Mouse (Mus musculus) adrenal gland (tissue): Measurements from ENCODE around the gene Cryba4.

Experiments used
- intact Hi-C: fragments of 180-260 bp; cut with DNase I; formaldehyde crosslinking; loops from one replicate; pipeline ENCODE4 v1.15.1; 2025

Cryba4 gene

GRCm38 (mm10) chr5:112240761-112241160, 11.6 kb downstream of the Cryba4 start:
- intact Hi-C loops, result loop anchor here (1.0 to 5.0 kb wide), 4 partner anchors 37 to 186 kb away; partner anchors contain the start of gene Tpst2

DNA sequence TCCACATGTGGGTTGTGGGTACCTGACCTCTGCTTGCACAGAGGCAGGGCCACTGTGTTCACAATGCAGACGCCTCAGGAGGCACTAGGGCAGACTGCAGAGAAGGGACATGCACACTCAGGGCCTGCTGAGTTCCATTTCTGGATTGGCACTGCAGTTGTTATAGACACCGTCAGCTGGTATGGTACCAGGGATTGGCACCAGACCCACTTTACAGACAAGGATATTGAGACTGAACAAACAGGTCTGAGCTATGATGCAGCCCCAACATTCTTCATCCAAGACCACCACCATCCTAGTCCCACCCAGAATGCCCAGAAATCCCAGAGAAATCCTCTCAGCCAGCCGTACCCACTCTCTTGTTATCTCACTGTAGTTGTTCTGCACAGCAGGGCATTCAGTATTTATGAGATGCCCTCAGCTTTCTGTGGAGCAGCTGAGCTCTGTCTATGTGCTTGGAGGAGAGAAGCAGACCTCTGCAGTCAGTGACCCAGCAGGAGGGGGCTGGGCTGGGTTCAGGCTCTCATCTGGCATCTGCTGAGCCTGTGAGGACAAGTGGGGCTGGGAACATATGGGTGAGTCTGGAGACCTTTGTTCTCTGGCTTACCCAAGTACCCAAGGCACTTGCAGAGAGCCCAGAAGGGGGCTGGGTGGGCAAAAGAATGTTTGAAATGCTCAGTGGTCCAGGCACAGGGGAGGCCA, 13.4 kb downstream of the Cryba4 start:
- intact Hi-C loops, result no loop called here

- intact Hi-C loops, result no loop called here
These were observed 14.3 kb downstream of the Cryba4 start for GRCm38 (mm10) chr5:112237866-112238570.

- intact Hi-C loops, result no loop called here
These were observed 14.9 kb downstream of the Cryba4 start for GRCm38 (mm10) chr5:112237439-112237838.

GRCm38 (mm10) chr5:112236631-112237030, 15.7 kb downstream of the Cryba4 start:
- intact Hi-C loops, result no loop called here

DNA sequence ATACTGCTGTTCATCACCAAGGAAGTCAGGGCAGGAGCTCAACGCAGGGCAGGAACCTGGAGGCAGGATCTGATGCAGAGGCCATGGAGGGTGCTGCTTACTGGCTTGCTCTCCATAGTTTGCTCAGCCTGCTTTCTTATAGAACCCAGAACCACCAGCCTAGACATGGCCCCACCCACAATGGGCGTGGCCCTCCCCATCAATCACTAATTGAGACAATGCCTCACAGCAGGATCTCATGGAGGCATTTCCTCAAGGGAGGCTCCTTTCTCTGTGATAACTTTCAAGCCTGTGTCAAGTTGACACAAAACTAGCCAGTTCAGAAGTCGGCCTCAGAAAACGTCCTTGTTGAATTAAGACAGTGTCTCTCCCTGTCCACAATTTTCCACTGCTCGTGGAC, 16.5 kb downstream of the Cryba4 start:
- intact Hi-C loops, result no loop called here

GRCm38 (mm10) chr5:112228240-112229076, 23.9 kb downstream of the Cryba4 start:
- intact Hi-C loops, result no loop called here

DNA sequence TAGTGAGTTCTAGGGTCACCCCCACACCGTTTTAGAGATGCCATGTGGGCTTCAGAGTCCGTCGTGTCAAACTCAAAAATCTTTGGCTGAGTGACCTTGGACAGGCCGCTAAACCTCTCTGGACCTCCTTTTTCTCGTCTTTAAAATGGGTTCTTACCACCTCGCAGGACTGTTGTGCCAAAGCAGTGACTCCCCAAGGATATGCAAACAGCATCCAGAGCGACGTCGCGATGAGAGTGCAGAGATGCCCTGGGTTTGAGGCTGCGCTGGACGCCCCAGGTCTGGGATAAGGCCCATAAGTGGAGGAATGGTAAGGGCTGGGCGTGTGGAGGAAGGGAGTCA, 24.4 kb downstream of the Cryba4 start:
- intact Hi-C loops, result no loop called here

DNA sequence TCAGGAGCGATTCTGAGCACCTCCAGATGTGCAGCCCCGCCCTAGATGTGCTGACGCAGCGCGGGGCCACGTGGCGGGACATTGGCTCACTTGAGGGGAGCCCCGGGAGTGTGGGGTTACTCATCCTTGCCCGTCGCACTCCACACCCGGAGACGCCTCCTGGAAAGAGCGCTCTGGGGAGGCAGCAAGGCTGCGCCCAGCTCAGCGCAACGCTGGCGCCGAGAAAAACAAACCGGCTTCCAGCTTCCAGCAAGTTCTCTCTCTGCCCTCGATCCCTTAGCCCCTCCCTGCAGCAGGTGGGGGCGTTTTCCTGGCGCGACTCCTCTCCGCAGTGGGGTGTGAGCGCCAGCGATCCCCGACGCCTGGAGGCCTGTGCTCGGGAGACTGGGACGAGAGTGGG, 25.0 kb downstream of the Cryba4 start:
- intact Hi-C loops, result no loop called here

DNA sequence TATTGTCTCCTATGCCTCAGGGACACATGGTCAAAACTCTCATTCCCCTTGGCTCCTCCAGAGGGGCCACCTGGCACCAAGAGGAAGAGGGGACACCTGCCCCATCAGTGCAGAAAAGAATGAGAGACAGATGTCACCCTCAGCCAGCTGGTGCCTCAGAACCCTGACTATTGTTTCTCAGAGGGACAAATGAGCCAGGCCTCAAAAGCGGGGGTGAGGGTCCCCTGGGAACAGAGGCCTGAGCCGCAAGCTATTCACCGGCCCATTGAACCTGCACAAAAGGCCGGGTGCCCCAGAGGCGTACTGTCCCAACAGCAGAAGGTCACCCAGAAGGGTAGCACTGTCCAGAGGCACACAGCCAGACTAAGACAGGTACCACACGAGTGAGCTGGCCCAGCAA, 26.7 kb downstream of the Cryba4 start:
- intact Hi-C loops, result no loop called here

DNA sequence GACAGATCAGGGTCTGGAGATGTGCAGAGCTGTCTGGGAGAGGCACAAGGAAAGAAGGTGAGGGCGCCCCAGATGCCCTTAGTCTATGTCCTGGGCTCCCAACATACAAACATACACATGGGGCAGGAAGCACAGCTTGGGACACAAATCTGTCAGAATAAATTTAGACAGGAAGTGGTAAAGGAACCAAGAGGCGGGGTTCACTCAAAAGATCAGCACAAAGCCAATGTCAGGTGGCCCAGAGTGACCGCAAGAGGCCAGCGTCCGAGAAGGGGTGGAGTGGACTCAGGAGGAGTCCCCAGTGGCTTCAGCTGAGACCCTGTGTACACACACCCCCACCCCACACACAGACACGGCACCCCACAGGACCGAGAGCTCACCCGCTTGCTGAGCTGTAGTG, 32.1 kb downstream of the Cryba4 start:
- intact Hi-C loops, result no loop called here

- intact Hi-C loops, result loop anchor here (10.0 kb wide), 1 partner anchor 215 kb away; no protein-coding TSS in a partner anchor
These were observed 32.9 kb downstream of the Cryba4 start for GRCm38 (mm10) chr5:112219398-112219797.

DNA sequence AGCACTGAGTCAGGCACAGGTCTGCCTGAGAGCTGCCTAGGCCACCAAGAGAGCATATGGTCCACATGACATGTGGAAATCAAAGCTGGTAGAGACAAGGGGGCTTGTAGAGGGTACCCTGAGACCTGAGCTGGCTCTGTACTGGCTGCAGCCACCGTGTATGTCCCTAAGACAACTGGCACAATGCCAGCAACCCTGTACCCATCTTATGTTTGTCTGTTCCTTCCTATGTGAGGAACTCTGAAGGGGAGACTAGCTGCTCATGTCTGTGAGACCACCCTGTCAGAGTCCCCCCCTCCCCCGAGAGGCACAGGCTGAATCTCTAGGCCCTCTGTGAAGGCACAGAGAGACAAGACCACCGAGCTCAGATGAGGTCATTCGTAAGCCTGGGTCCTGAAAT, 33.6 kb downstream of the Cryba4 start:
- intact Hi-C loops, result loop anchor here (10.0 kb wide), 1 partner anchor 216 kb away; no protein-coding TSS in a partner anchor

DNA sequence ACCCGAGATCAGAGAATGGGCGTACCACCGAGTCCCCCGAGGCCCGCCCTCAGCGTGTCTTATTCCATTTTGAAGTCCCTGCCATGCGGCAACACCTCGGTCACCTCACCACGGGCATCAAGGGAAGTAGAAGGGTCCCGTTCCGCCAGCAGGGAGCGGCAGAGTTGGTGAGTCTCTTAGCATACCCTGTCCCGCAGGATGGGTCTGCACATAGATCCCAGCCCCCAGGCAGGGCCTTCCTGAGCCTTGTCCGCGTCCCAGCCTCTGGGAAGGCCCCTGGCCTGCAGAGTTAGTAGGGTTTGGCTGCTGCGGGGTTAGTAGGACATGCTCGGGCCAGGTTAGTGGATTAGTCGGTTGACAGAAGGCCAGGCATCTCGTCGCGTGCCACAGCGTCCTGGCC, 35.3 kb downstream of the Cryba4 start:
- intact Hi-C loops, result loop anchor here (10.0 kb wide), 1 partner anchor 218 kb away; no protein-coding TSS in a partner anchor

GRCm38 (mm10) chr5:112216335-112216734, 36.0 kb downstream of the Cryba4 start:
- intact Hi-C loops, result loop anchor here (10.0 kb wide), 1 partner anchor 218 kb away; no protein-coding TSS in a partner anchor

DNA sequence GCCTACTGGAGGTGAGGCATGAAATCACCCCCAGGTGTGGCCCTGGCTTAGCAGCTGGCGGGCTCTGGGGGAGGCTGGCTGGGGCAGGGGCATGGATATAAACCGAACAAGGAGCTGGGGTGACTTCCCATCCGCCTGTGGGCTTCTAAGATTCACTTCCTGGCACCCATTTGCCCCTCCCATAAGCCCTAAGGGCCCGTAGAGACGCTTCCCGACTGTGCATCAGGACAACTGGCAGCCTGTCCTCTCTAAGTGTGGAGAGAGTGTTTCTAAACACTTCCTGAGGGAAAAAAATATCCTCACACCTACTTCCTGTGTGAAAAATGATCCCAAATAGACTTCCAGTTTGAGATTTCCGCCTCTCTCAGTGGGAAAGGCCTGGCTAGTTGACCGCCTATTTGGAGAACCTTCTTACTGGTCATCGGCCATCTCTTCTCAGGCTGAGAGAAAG, 36.5 kb downstream of the Cryba4 start:
- intact Hi-C loops, result loop anchor here (10.0 kb wide), 1 partner anchor 219 kb away; no protein-coding TSS in a partner anchor

GRCm38 (mm10) chr5:112215291-112215751, 37.0 kb downstream of the Cryba4 start:
- intact Hi-C loops, result loop anchor here (10.0 kb wide), 1 partner anchor 219 kb away; no protein-coding TSS in a partner anchor

- intact Hi-C loops, result loop anchor here (10.0 kb wide), 1 partner anchor 220 kb away; no protein-coding TSS in a partner anchor
These were observed 37.9 kb downstream of the Cryba4 start for GRCm38 (mm10) chr5:112214419-112214818.

DNA sequence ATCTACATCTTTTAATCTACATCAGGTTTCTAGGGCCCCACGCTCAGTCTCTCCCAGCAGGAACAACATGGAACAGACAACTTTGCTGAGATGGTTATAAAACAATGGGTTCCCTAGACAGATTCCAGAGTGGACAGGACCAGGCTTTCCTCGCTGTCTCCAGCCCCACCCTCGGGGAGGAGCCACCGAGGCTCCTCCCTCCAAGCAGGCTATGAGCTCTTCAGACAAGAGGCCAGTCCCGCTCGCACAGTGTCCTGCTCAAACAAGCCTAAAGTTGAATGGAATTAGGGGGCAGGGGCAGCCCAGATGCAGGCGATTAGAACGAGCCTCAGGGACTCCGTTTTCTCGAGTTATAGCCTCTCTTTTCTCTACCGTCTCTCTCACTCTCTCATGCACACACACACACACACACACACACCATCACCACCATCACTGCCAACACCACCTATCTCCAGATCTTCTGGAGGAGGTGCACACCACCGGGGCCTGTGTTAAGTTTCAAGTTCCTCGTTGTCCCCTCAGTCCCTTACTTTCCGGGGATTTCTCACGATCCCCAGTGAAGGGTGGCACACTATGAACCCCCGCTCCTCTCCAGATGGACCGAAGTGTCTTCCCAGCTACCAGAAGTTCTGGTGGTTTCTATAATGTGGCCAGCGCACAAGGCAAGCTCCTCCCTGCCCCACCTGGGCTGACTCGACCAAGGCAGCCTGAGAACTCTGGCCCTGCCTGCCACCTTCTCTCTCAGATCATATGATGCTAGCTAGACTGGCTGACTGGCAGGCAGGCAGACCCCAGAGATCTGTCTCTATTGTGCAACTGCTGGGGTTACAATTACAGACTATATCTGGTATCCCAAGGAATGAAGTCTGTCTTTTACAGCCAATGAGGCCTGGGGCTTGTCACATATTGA, 38.7 kb downstream of the Cryba4 start:
- intact Hi-C loops, result loop anchor here (10.0 kb wide), 1 partner anchor 221 kb away; no protein-coding TSS in a partner anchor

- intact Hi-C loops, result loop anchor here (10.0 kb wide), 1 partner anchor 222 kb away; no protein-coding TSS in a partner anchor
These were observed 39.5 kb downstream of the Cryba4 start for GRCm38 (mm10) chr5:112212711-112213264.
